Mouse (Mus musculus) embryonic fibroblast, embryonic 13.5 days (primary cell): Measurements from ENCODE around the gene Tgfa.

Source experiments
- CTCF ChIP-seq: IDR thresholded peaks from 2 replicates; pipeline ENCODE4 v1.5.1; 2011; ENCODE audit warnings: mild to moderate bottlenecking, control low read depth, low read length, moderate library complexity, borderline replicate concordance; ENCODE audit not compliant: insufficient read depth
- POLR2A ChIP-seq: IDR thresholded peaks from 2 replicates; pipeline ENCODE4 v1.6.1; 2011; ENCODE audit warnings: low read depth, mild to moderate bottlenecking, control low read depth, low read length, moderate library complexity

DNA sequence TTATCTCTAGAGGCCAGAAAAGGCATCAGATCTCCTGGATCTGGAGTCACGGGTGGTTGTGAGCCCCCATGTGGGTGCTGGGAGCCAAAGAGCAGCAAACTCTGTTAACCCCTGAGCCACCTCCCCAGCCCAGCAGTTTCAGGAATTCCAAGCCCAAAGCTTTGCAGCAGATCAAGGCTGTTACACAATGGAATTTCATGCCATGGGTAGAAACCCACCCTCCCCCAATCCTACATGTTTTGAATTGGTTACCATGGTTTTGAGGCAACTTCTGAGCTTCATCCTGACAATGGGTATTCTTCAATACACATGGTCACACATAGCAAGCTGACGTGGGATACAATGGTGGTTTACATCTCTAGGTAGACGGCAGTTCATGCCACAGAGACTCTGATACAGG lies 49.8 kb downstream of the Tgfa start:
- no peak for TF ChIP-seq CTCF
- no peak for TF ChIP-seq POLR2A
